Mouse (Mus musculus) adrenal gland, postnatal 36 days (tissue): ENCODE data around the gene Dnah5. TPM values are rescaled to one million over a fixed set of nuclear protein-coding genes. Genes with fewer than 3 reads are reported as not detected.
A peak's percentile ranks its signal among the peaks of the same experiment; 100 is the strongest.
"Not testable (repeated sequence)": the region's sequence is repeated elsewhere in the genome, so short reads cannot be mapped to it uniquely, and the experiment has no call there.

Experiments
- DNase-seq, 2 experiments: peaks; one replicate each; pipeline ENCODE4 v3.0.0; 2021; ENCODE audit warnings: mixed read lengths in 1 of 2
- total RNA-seq, 2 experiments: library from RNA; stranded (reverse); gene quantifications; 2 replicates each; pipeline ENCODE4 v1.2.3; 2021

Dnah5 gene
- total RNA-seq, 2 experiments from 2014 or later, result 0.03 to 0.10 TPM

- DNase-seq, result no peak
Observed at GRCm38 (mm10) chr15:28307131-28307530, 103.6 kb downstream of the Dnah5 start.

GRCm38 (mm10) chr15:28307884-28308283 is 104.3 kb downstream of the Dnah5 start:
- DNase-seq, result no peak

- DNase-seq, result no peak
Observed at GRCm38 (mm10) chr15:28310516-28310915, 107.0 kb downstream of the Dnah5 start.

- DNase-seq, result no peak
Observed at GRCm38 (mm10) chr15:28313451-28313850, 109.9 kb downstream of the Dnah5 start.

GRCm38 (mm10) chr15:28315812-28316528 is 112.4 kb downstream of the Dnah5 start:
- peak; percentile 33 to 43 for DNase-seq

GRCm38 (mm10) chr15:28322533-28322932 is 119.0 kb downstream of the Dnah5 start:
- DNase-seq, result no peak

GRCm38 (mm10) chr15:28326985-28327384 is 123.4 kb downstream of the Dnah5 start:
- DNase-seq, result no peak

GRCm38 (mm10) chr15:28327441-28327840 is 123.9 kb downstream of the Dnah5 start:
- no peak for DNase-seq

GRCm38 (mm10) chr15:28341151-28341550 is 137.6 kb downstream of the Dnah5 start:
- DNase-seq, result no peak

- DNase-seq, result no peak
Observed at GRCm38 (mm10) chr15:28367561-28367960, 164.0 kb downstream of the Dnah5 start.

- DNase-seq, result no peak
Observed at GRCm38 (mm10) chr15:28370431-28370830, 166.9 kb downstream of the Dnah5 start.

GRCm38 (mm10) chr15:28371506-28371905 is 168.0 kb downstream of the Dnah5 start:
- no peak for DNase-seq

GRCm38 (mm10) chr15:28374394-28374793 is 170.8 kb downstream of the Dnah5 start:
- peak; percentile 12 to 27 for DNase-seq

GRCm38 (mm10) chr15:28380909-28381308 is 177.4 kb downstream of the Dnah5 start:
- DNase-seq, result no peak

- not testable (repeated sequence) for DNase-seq
Observed at GRCm38 (mm10) chr15:28393723-28394122, 190.2 kb downstream of the Dnah5 start.

- DNase-seq, result no peak
Observed at GRCm38 (mm10) chr15:28395481-28395880, 191.9 kb downstream of the Dnah5 start.

- DNase-seq, result no peak
Observed at GRCm38 (mm10) chr15:28398472-28398871, 194.9 kb downstream of the Dnah5 start.

- no peak for DNase-seq
Observed at GRCm38 (mm10) chr15:28399258-28399657, 195.7 kb downstream of the Dnah5 start.

GRCm38 (mm10) chr15:28404630-28405029 is 201.1 kb downstream of the Dnah5 start:
- no peak for DNase-seq

- DNase-seq, result no peak
Observed at GRCm38 (mm10) chr15:28405136-28405535, 201.6 kb downstream of the Dnah5 start.

- no peak for DNase-seq
Observed at GRCm38 (mm10) chr15:28439702-28440101, 236.2 kb downstream of the Dnah5 start.

GRCm38 (mm10) chr15:28444494-28444893 is 240.9 kb downstream of the Dnah5 start:
- no peak for DNase-seq

- DNase-seq, result not testable (repeated sequence)
Observed at GRCm38 (mm10) chr15:28461091-28461778, 257.7 kb downstream of the Dnah5 start.
